Mouse (Mus musculus) stomach, embryonic 16.5 days (tissue): ENCODE results near the gene Pebp1. TPM values are rescaled to one million over a fixed set of nuclear protein-coding genes. Genes with fewer than 3 reads are reported as not detected.
A peak's percentile ranks its signal among the peaks of the same experiment; 100 is the strongest.

Source experiments
- ATAC-seq: fragments of 200-750 bp; cut with Nextera tagmentation; 2 replicates; pipeline ENCODE4 v1.8.0; 2017; ENCODE audit warnings: moderate number of reproducible peaks, moderate TSS enrichment; ENCODE audit not compliant: insufficient read depth, low FRiP score
- H3K27ac ChIP-seq: fragments of 300-500 bp; sonication (generic); 2 replicates; pipeline ENCODE4 v1.5.1; 2014; ENCODE audit warnings: low read length
- H3K27me3 ChIP-seq: fragments of 300-500 bp; sonication (generic); 2 replicates; pipeline ENCODE4 v1.6.1; 2014; ENCODE audit warnings: low read length, control low read depth, mixed read lengths; ENCODE audit not compliant: control insufficient read depth, insufficient read depth
- H3K36me3 ChIP-seq: fragments of 300-500 bp; sonication (generic); 2 replicates; pipeline ENCODE4 v1.6.1; 2014; ENCODE audit warnings: low read length; ENCODE audit not compliant: control insufficient read depth, insufficient read depth
- H3K4me1 ChIP-seq: fragments of 300-500 bp; sonication (generic); 2 replicates; pipeline ENCODE4 v1.6.1; 2014; ENCODE audit warnings: low read length, control low read depth, mixed read lengths; ENCODE audit not compliant: control insufficient read depth, insufficient read depth
- H3K4me2 ChIP-seq: fragments of 300-500 bp; sonication (generic); 2 replicates; pipeline ENCODE4 v1.6.1; 2014; ENCODE audit warnings: low read depth, low read length, mixed read lengths
- H3K4me3 ChIP-seq: fragments of 300-500 bp; sonication (generic); replicated peaks from 2 replicates; pipeline ENCODE4 v1.5.1; 2014; ENCODE audit warnings: mild to moderate bottlenecking, low read length
- H3K9ac ChIP-seq: fragments of 300-500 bp; sonication (generic); 2 replicates; pipeline ENCODE4 v1.6.1; 2014; ENCODE audit warnings: low read length
- H3K9me3 ChIP-seq: fragments of 300-500 bp; sonication (generic); replicated peaks from 2 replicates; pipeline ENCODE4 v1.6.1; 2016; ENCODE audit warnings: low read length, control low read depth; ENCODE audit not compliant: control insufficient read depth
- WGBS: fragments of 180-500 bp; shearing (Covaris S2); extraction: QIAGEN DNeasy Blood & Tissue Kit; methylation state at CpG from one replicate; pipeline ENCODE4 v1.1.7; 2014; 5-methylcytosine and 5-hydroxymethylcytosine counted together
- polyA plus RNA-seq: library from polyadenylated mRNA; unstranded; fragments of >200 nt; fragmentation: Nextera tagmentation; extraction: Ambion mirVana; gene quantifications from 2 replicates; pipeline ENCODE4 v1.2.1, GENCODE M21; 2015

The Pebp1 gene
- polyA plus RNA-seq, 1 experiment from 2014 or later, result 666 TPM

DNA sequence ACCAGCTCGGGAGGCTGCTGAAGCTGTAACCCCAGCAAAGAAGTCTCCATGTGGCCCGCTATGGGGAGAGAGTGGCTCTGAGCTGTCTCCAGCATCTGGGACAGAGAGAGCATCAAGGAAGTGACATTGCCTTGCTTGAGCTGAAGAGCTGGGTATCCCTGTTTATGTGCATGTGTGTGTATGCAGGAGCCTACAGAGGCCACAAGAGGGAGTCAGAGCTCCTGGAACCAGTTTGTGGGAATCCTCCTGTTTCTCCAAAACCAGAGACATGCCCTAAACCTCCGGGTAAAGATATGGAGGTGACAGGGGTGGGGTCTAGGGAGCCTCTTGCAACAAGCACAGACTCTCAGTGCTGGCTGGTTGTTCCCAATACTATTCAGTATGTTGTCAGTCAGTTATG, 3.9 kb upstream of the Pebp1 start:
- Histone ChIP-seq H3K27ac (no peak overlapping the region), H3K4me3 (no peak overlapping the region), H3K9me3 (0 out of 2 replicates have a peak, but pooled peaks cover 3% of the 10 kb centered on the region), H3K4me1 (peaks cover 8% of the 10 kb centered on the region), H3K9ac (no peak overlapping the region), H3K36me3 (no peaks in the 10 kb centered on the region), H3K27me3 (no peaks in the 10 kb centered on the region), H3K4me2 (no peak overlapping the region)
- WGBS, result 87% methylated on average over 3 of the region's 3 CpGs
- no peak for ATAC-seq

DNA sequence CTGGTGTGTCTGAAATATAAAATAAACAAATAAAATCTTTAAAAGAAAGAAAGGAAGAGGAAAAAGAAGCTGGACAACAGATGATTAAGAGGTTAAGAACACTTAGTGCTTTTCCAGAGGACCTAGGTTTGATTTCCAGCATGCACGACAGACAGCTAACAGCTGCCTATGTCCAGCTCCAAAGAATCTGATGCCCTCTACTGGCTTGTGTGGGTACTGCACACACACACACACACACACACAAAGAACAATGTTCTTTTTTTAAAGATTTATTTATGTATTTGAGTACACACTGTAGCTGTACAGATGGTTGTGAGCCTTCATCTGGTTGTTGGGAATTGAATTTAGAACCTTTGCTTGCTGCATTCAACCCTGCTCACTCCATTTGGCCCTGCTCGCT, 2.7 kb upstream of the Pebp1 start:
- Histone ChIP-seq H3K4me3 (no peak overlapping the region), H3K36me3 (no peaks in the 10 kb centered on the region), H3K4me1 (peaks cover 15% of the 10 kb centered on the region), H3K4me2 (no peak overlapping the region), H3K9ac (no peak overlapping the region), H3K27ac (no peak overlapping the region), H3K9me3 (0 out of 2 replicates have a peak, but pooled peaks cover 3% of the 10 kb centered on the region), H3K27me3 (no peaks in the 10 kb centered on the region)
- WGBS, result 95% methylated on average over 2 of the region's 2 CpGs
- ATAC-seq, result no peak

DNA sequence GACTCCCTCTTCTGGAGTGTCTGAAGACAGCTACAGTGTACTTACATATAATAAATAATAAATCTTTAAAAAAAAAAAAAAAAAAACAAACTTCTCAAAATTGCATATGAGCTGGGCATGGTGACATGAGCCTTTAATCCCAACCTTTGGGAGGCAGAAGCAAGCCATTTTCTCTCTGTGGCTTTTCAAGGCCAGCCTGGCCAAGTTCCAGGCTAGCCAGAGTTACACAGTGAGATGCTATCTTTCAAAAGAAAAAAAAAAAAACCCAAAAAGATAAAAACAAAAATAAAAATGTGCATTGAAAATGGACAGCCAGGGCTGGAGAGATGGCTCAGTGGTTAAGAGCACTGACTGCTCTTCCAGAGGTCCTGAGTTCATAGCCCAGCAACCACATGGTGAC, 2.2 kb upstream of the Pebp1 start:
- 0 out of 2 replicates have a peak, but pooled peaks cover 3% of the 10 kb centered on the region for H3K9me3 ChIP-seq
- no peak overlapping the region for H3K4me3 ChIP-seq
- H3K27ac ChIP-seq, result no peak overlapping the region
- peaks cover 3% of the 10 kb centered on the region; the same call in 1 of the 2 replicates for H3K36me3 ChIP-seq
- peaks cover 17% of the 10 kb centered on the region for H3K4me1 ChIP-seq
- no peak for ATAC-seq
- no peak overlapping the region for H3K4me2 ChIP-seq
- H3K9ac ChIP-seq, result no peak overlapping the region
- no peaks in the 10 kb centered on the region for H3K27me3 ChIP-seq

DNA sequence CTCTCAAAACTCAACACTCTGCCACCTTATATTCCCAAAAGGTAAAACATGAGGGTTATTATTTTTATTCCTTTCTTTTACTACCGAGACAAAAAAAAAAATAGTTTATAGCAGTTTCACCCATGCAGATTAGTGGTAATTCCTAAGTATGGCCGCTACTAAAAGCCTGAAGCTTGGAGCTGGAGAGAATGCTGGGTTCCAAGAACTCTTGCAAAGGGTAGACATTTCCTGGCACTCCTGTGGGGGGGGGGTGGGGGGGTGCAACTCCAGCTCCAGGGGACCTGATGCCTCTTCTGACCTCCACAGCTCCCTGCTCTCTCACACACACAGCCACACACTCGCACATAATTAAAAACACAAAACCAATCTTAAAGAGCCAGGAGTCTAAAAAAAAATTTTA, 1.1 kb downstream of the Pebp1 start:
- Histone ChIP-seq H3K4me1 (peaks cover 22% of the 10 kb centered on the region), H3K9me3 (0 out of 2 replicates have a peak, but pooled peaks cover 3% of the 10 kb centered on the region), H3K4me3 (peak overlapping the region; percentile 95), H3K9ac (peak overlapping the region; percentile 91), H3K4me2 (peak overlapping the region; percentile 87), H3K27me3 (no peaks in the 10 kb centered on the region), H3K27ac (no peak overlapping the region; the same call in 1 of the 2 replicates), H3K36me3 (peaks cover 7% of the 10 kb centered on the region; the same call in 1 of the 2 replicates)
- 51% methylated on average over 3 of the region's 3 CpGs for WGBS
- no peak for ATAC-seq

DNA sequence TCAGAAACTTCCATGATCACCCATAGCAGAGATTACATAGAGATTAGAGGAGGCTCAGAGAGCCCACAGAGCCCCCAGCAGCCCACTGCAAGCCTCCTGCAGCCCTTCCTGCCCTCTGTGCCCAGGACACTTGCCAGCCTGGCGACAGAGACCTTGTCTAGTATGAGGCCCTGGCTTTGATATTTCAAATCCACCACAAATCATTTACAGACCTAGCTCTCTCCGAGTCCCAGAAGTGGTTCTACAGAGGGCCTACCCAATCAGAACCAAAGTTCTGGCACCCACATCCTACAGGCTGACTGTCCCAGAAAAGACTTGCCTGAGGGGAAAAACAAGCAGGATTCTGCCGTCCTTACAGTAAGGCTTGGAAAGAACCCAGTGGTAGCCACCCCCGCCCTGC, 2.2 kb downstream of the Pebp1 start:
- no peaks in the 10 kb centered on the region for H3K27me3 ChIP-seq
- no peak overlapping the region for H3K4me3 ChIP-seq
- no peak overlapping the region for H3K9ac ChIP-seq
- H3K4me1 ChIP-seq, result peaks cover 22% of the 10 kb centered on the region
- H3K27ac ChIP-seq, result no peak overlapping the region
- ATAC-seq, result no peak
- 71% methylated on average over 4 of the region's 4 CpGs for WGBS
- H3K36me3 ChIP-seq, result peaks cover 7% of the 10 kb centered on the region; the same call in 1 of the 2 replicates
- 0 out of 2 replicates have a peak, but pooled peaks cover 3% of the 10 kb centered on the region for H3K9me3 ChIP-seq
- H3K4me2 ChIP-seq, result no peak overlapping the region

DNA sequence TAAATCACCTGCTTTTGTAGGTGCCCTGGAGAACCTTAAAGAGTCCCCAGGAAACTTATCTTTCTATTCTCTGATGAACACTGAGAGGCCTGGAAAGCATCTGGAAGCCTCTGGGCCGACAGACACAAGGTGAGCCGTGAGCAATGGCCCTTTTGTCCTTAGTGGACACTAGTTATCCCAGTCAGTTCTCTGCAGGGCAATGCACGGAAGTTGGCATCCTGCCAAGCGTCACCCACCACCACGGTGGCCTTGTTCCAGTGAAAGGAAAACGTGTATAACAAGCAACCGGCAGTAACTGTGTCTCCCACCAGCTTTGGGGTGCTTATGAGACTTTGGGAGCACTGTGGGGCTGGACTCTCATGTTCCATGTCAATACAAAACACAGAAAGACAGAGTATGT, 2.7 kb downstream of the Pebp1 start:
- Histone ChIP-seq H3K9ac (no peak overlapping the region), H3K27me3 (no peaks in the 10 kb centered on the region), H3K9me3 (no peaks in the 10 kb centered on the region), H3K36me3 (peaks cover 7% of the 10 kb centered on the region; the same call in 1 of the 2 replicates), H3K4me1 (peaks cover 22% of the 10 kb centered on the region), H3K4me2 (no peak overlapping the region), H3K27ac (no peak overlapping the region), H3K4me3 (no peak overlapping the region)
- ATAC-seq, result no peak
- WGBS, result 63% methylated on average over 7 of the region's 7 CpGs

DNA sequence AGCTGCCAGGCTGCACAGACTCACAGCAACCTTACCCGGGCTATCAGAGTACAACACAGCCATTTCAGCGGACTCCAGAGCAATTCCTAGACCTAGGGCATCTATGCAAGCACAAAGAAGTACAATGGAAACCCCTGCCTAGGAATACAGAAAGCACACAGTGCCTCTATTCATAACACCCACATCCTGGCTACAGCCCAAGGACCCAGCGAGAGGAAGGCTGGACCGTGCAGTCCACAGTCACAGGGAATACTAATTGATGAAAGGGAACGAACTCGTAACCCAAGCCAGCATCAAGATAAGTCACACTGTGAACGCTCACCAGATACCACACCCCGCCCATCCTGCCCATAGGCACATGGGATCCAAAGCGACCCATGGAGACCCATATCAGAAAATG, 3.4 kb downstream of the Pebp1 start:
- Histone ChIP-seq H3K4me2 (no peak overlapping the region), H3K9me3 (no peaks in the 10 kb centered on the region), H3K4me3 (no peak overlapping the region), H3K27me3 (no peaks in the 10 kb centered on the region), H3K4me1 (peaks cover 22% of the 10 kb centered on the region), H3K36me3 (peaks cover 7% of the 10 kb centered on the region; the same call in 1 of the 2 replicates), H3K9ac (no peak overlapping the region), H3K27ac (no peak overlapping the region)
- 80% methylated on average over 9 of the region's 9 CpGs for WGBS
- no peak for ATAC-seq

DNA sequence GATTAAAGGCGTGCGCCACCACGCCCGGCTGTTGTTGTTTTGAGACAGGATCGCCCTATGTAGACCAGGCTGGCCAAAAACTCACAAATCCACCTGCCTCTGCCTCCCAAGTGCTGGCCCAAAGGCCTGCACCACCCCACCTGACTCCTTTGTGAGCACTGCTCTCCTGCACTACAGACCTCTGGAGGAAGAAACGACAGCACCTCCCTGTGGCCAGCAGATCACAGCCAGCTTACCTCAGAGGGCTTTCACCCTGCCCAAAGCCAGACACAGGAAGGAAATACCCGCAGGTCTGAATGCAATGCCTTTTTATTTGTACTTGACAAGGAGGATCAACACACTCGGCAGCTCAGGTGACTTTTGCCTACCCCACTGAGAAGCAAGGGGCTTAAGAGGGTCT, 5.1 kb downstream of the Pebp1 start:
- Histone ChIP-seq H3K4me1 (peaks cover 21% of the 10 kb centered on the region), H3K9me3 (no peaks in the 10 kb centered on the region), H3K36me3 (peaks cover 7% of the 10 kb centered on the region; the same call in 1 of the 2 replicates), H3K4me3 (no peak overlapping the region), H3K9ac (no peak overlapping the region), H3K4me2 (no peak overlapping the region), H3K27ac (no peak overlapping the region), H3K27me3 (no peaks in the 10 kb centered on the region)
- ATAC-seq, result no peak
- WGBS, result 86% methylated on average over 8 of the region's 8 CpGs

DNA sequence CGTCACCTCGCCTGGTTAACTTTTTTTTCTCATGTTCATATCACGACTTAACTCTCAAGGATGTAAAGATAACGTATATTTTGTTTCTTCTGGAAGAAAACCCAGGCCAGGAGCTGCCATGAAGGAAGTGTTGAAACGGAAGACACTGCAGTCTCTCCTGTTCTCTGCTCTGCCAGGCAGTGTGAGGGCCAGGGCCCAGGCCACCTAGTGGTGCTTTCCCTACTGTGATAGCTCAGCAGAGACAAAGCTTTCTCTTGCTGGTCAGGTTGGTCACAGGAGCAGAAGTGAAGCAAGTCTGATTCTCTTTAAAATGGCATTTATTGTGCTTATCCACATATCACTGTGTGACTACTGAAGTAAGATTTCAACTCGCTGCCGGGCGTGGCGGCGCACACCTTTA, 5.9 kb downstream of the Pebp1 start:
- no peaks in the 10 kb centered on the region for H3K9me3 ChIP-seq
- no peak overlapping the region for H3K9ac ChIP-seq
- no peak overlapping the region for H3K4me2 ChIP-seq
- no peaks in the 10 kb centered on the region for H3K27me3 ChIP-seq
- H3K27ac ChIP-seq, result no peak overlapping the region
- H3K4me3 ChIP-seq, result no peak overlapping the region
- peaks cover 20% of the 10 kb centered on the region for H3K4me1 ChIP-seq
- ATAC-seq, result no peak
- 89% methylated on average over 10 of the region's 10 CpGs for WGBS
- H3K36me3 ChIP-seq, result peaks cover 7% of the 10 kb centered on the region; the same call in 1 of the 2 replicates
